Mouse (Mus musculus) stomach, embryonic 16.5 days (tissue): ENCODE measurements around the gene Ramac. TPM values are rescaled to one million over a fixed set of nuclear protein-coding genes. Genes with fewer than 3 reads are reported as not detected.

Experiments
- ATAC-seq: fragments of 200-750 bp; cut with Nextera tagmentation; 2 replicates; pipeline ENCODE4 v1.8.0; 2017; ENCODE audit warnings: moderate number of reproducible peaks, moderate TSS enrichment; ENCODE audit not compliant: insufficient read depth, low FRiP score
- H3K27ac ChIP-seq: fragments of 300-500 bp; sonication (generic); 2 replicates; pipeline ENCODE4 v1.5.1; 2014; ENCODE audit warnings: low read length
- H3K27me3 ChIP-seq: fragments of 300-500 bp; sonication (generic); 2 replicates; pipeline ENCODE4 v1.6.1; 2014; ENCODE audit warnings: low read length, control low read depth, mixed read lengths; ENCODE audit not compliant: control insufficient read depth, insufficient read depth
- H3K36me3 ChIP-seq: fragments of 300-500 bp; sonication (generic); 2 replicates; pipeline ENCODE4 v1.6.1; 2014; ENCODE audit warnings: low read length; ENCODE audit not compliant: control insufficient read depth, insufficient read depth
- H3K4me1 ChIP-seq: fragments of 300-500 bp; sonication (generic); 2 replicates; pipeline ENCODE4 v1.6.1; 2014; ENCODE audit warnings: low read length, control low read depth, mixed read lengths; ENCODE audit not compliant: control insufficient read depth, insufficient read depth
- H3K4me2 ChIP-seq: fragments of 300-500 bp; sonication (generic); 2 replicates; pipeline ENCODE4 v1.6.1; 2014; ENCODE audit warnings: low read depth, low read length, mixed read lengths
- H3K4me3 ChIP-seq: fragments of 300-500 bp; sonication (generic); replicated peaks from 2 replicates; pipeline ENCODE4 v1.5.1; 2014; ENCODE audit warnings: mild to moderate bottlenecking, low read length
- H3K9ac ChIP-seq: fragments of 300-500 bp; sonication (generic); 2 replicates; pipeline ENCODE4 v1.6.1; 2014; ENCODE audit warnings: low read length
- H3K9me3 ChIP-seq: fragments of 300-500 bp; sonication (generic); replicated peaks from 2 replicates; pipeline ENCODE4 v1.6.1; 2016; ENCODE audit warnings: low read length, control low read depth; ENCODE audit not compliant: control insufficient read depth
- WGBS: fragments of 180-500 bp; shearing (Covaris S2); extraction: QIAGEN DNeasy Blood & Tissue Kit; methylation state at CpG from one replicate; pipeline ENCODE4 v1.1.7; 2014; 5-methylcytosine and 5-hydroxymethylcytosine counted together
- polyA plus RNA-seq: library from polyadenylated mRNA; unstranded; fragments of >200 nt; fragmentation: Nextera tagmentation; extraction: Ambion mirVana; gene quantifications from 2 replicates; pipeline ENCODE4 v1.2.1, GENCODE M21; 2015

Ramac gene
- polyA plus RNA-seq, 1 experiment from 2014 or later: 134 TPM

DNA sequence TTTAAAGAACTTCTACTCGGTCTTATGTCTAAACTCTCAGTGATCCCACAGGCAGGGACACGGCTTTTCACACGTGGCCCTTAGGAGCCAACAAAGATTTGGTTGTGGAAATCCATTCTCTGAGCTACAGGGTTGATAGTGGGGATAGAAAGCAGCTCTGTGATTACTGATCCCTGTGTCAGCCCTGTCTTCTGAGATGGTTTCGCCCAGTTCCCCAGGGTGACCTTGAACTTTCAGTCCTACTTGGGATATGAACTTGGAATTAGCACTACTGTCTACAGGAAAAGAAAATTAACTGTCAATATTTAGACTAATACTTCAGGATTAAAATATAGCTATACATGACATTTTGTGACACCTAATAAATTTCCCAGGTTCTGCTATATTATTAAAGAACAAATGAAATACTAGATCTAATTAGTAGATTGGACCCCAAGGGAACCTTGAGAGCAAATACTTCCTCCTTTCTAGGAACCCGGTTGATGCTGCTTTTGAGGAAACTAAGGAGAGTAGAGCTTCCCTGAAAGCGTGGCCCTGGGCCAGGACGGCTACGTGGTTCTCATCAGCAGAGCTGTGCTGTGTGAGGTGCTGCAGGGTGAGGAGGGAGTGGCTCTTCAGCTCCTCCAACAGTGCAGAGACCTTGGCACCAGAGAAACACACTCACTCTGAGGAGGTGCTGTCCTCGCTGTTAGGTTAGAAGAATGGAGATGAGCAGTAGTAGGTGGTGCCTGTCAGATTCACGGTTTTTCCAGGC lies 10.2 kb downstream of the Ramac start:
- Histone ChIP-seq H3K4me1 (0 out of 2 replicates have a peak, but pooled peaks cover 4% of the 10 kb centered on the region), H3K27ac (no peak overlapping the region), H3K9me3 (no peaks in the 10 kb centered on the region), H3K36me3 (no peaks in the 10 kb centered on the region), H3K4me3 (no peak overlapping the region), H3K27me3 (no peaks in the 10 kb centered on the region), H3K4me2 (no peak overlapping the region), H3K9ac (no peak overlapping the region)
- ATAC-seq: no peak
- 70% methylated on average over 10 of the region's 10 CpGs for WGBS

GRCm38 (mm10) chr7:81775325-81775724 lies 12.6 kb downstream of the Ramac start:
- H3K4me3 ChIP-seq: no peak overlapping the region
- no peak overlapping the region for H3K4me2 ChIP-seq
- H3K27me3 ChIP-seq: no peaks in the 10 kb centered on the region
- H3K4me1 ChIP-seq: 0 out of 2 replicates have a peak, but pooled peaks cover 4% of the 10 kb centered on the region
- H3K36me3 ChIP-seq: peaks cover 6% of the 10 kb centered on the region
- H3K27ac ChIP-seq: no peak overlapping the region
- WGBS: 80% methylated on average over 5 of the region's 5 CpGs
- H3K9me3 ChIP-seq: peaks cover under 1% of the 10 kb centered on the region; the same call in 1 of the 2 replicates
- H3K9ac ChIP-seq: no peak overlapping the region
- no peak for ATAC-seq

DNA sequence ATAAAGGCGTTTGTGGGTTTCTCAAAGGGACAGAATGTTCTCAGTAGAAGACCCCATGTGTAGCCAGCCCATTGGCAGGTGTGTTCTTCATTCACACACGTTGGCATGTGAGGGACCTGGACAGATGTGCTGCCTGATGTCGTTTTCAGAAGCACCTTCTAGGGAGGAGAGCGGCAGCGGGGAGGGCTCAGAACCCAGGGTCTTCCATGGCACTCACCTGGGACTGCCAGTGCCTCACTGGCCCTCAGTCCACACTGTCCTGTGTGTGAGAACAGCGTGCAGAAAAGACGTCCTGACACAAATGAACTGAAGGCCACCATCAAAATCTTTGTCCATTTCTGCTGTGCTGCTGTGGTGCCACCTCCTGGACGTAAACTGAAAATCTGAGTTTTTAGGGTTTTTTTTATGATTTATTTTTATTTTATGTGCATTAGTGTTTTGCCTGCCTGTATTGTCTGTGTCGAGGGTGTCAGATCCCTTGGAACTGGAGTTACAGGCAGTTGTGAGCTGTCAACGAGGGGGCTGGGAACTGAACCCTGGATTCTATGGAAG lies 15.0 kb downstream of the Ramac start:
- Histone ChIP-seq H3K4me2 (no peak overlapping the region), H3K9me3 (peaks cover 5% of the 10 kb centered on the region; the same call in 1 of the 2 replicates), H3K4me1 (0 out of 2 replicates have a peak, but pooled peaks cover 4% of the 10 kb centered on the region), H3K4me3 (no peak overlapping the region), H3K36me3 (peaks cover 22% of the 10 kb centered on the region), H3K27me3 (no peaks in the 10 kb centered on the region), H3K9ac (no peak overlapping the region), H3K27ac (no peak overlapping the region)
- no peak for ATAC-seq
- 65% methylated on average over 10 of the region's 10 CpGs for WGBS

- Histone ChIP-seq H3K9me3 (no peaks in the 10 kb centered on the region), H3K27me3 (no peaks in the 10 kb centered on the region), H3K9ac (peak overlapping the region; percentile 88), H3K4me3 (peak overlapping the region; percentile 69), H3K36me3 (peaks cover 7% of the 10 kb centered on the region; the same call in 1 of the 2 replicates), H3K27ac (peak overlapping the region; percentile 99), H3K4me2 (peak overlapping the region; percentile 66), H3K4me1 (peaks cover 9% of the 10 kb centered on the region)
- 6% methylated on average over 5 of the region's 5 CpGs for WGBS
- peak; percentile 36; the same call in 1 of the 2 replicates for ATAC-seq
Observed at GRCm38 (mm10) chr7:81788536-81788935, 25.8 kb downstream of the Ramac start.

DNA sequence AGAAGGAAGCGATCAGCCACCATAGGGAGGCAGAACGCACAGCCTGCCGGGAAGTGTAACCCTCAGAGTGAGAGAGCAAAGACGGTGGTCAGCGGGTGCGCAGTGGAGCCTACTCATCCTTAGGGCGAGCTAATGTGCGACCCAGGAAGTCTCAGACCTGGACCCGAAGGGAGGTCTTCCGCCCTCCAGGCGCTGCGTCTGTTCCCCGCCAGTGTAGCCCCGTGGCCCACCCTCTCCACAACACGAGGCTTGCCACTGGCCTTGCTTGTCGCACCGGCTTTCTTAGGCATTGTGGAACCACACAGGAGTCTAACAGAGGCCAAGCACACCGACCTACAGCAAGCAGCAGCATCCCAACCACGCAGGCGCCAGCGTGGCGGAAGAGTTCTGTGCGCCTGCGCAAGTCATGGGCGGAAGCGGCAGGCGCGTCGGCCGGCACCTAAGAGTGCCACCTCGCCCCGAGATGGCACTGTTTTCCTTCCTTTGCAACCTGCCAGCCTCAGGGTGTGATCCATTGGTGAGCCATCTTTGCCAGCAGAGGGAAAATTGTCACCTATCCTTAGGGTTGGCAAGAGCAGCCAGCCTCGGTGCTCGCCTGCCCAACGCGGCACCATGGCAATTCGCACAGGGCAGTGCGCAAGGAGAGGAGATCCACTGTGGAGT lies 26.5 kb downstream of the Ramac start, which contains the start of gene 3110040N11Rik:
3110040N11Rik (minus strand) TSS at position 384 of the 663 bp plus-strand sequence.
- H3K9me3 ChIP-seq: no peaks in the 10 kb centered on the region
- under 1% methylated on average over 38 of the region's 38 CpGs for WGBS
- peak; percentile 95 for ATAC-seq

GRCm38 (mm10) chr7:81806067-81806466 lies 43.3 kb downstream of the Ramac start:
- WGBS: 80% methylated on average over 5 of the region's 5 CpGs
- Histone ChIP-seq H3K9me3 (no peaks in the 10 kb centered on the region), H3K27me3 (no peaks in the 10 kb centered on the region), H3K4me2 (no peak overlapping the region), H3K4me3 (no peak overlapping the region), H3K9ac (no peak overlapping the region), H3K27ac (no peak overlapping the region), H3K4me1 (no peaks in the 10 kb centered on the region), H3K36me3 (no peaks in the 10 kb centered on the region; the same call in 1 of the 2 replicates)
- ATAC-seq: no peak

More for the DNA sequence above, 26.5 kb downstream of the Ramac start, which contains the start of gene 3110040N11Rik:
- Histone ChIP-seq H3K36me3 (peaks cover 7% of the 10 kb centered on the region; the same call in 1 of the 2 replicates), H3K27me3 (no peaks in the 10 kb centered on the region), H3K4me1 (peaks cover 9% of the 10 kb centered on the region), H3K9ac (peak within 1 kb of the TSS; percentile 88), H3K27ac (peak within 1 kb of the TSS; percentile 99), H3K4me2 (peak within 1 kb of the TSS; percentile 66), H3K4me3 (peak within 1 kb of the TSS; percentile 69)

Other genes with a start within 250 kb of the Ramac start
- 0.09 and 2.4 TPM in 2 replicates for gene Fsd2, start 196.0 kb upstream of the Ramac start, polyA plus RNA-seq
- gene Whamm, start 191.7 kb upstream of the Ramac start, polyA plus RNA-seq: 1.1 and 1.4 TPM in 2 replicates
- gene Homer2, start 55.4 kb upstream of the Ramac start, polyA plus RNA-seq: 33.3 and 35.9 TPM in 2 replicates
- 50.9 and 55.5 TPM in 2 replicates for gene 3110040N11Rik, start 26.6 kb downstream of the Ramac start, polyA plus RNA-seq
- gene Btbd1, start 66.5 kb downstream of the Ramac start, polyA plus RNA-seq: 33.6 and 41.2 TPM in 2 replicates
- not detected in 2 replicates for gene Gm10160, start 92.9 kb downstream of the Ramac start, polyA plus RNA-seq
- 9.1 and 15.2 TPM in 2 replicates for gene Tm6sf1, start 96.1 kb downstream of the Ramac start, polyA plus RNA-seq
- gene Hdgfl3, start 171.5 kb downstream of the Ramac start, polyA plus RNA-seq: 6.9 and 8.9 TPM in 2 replicates
- gene Bnc1, start 229.4 kb downstream of the Ramac start, polyA plus RNA-seq: 2.8 and 3.2 TPM in 2 replicates